Mouse (Mus musculus): ENCODE data around the gene Hmgcl. TPM values are rescaled to one million over a fixed set of nuclear protein-coding genes. Genes with fewer than 3 reads are reported as not detected.
A peak's percentile ranks its signal among the peaks of the same experiment; 100 is the strongest.

The Hmgcl gene
- 58.4 and 66.1 TPM in 2 replicates for polyA plus RNA-seq (2014; fragmentation: Nextera tagmentation; extraction: Ambion mirVana)

DNA sequence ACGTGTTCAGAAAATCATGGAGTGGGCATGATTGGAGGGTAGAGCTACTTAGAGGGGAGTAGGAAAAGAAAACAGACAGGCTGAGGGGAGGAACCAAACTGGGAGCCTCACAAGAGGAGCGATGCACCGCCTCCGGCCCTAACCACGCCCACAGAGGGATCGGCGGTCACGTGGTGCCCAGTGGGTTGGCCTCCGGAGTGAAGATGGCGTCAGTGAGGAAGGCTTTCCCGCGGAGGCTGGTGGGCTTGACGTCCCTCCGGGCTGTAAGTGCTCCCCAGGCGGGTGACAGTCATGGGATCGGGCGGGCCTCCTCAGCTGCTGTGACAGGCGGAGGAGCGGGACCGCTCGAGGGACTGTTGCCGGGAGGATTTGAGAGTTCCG, at the start of gene Hmgcl:
Hmgcl (plus strand) TSS at position 171 of the 381 bp plus-strand sequence.
- H3K27ac ChIP-seq (ENCODE audit: low read depth, low read length): peak within 1 kb of the TSS; percentile 74; the same call in 1 of the 2 replicates
- H3K4me1 ChIP-seq (ENCODE audit: control insufficient read depth, insufficient read depth, low read length): 0 out of 2 replicates have a peak, but pooled peaks cover 4% of the 10 kb centered on the region
- no peaks in the 10 kb centered on the region for H3K27me3 ChIP-seq (ENCODE audit: control insufficient read depth, insufficient read depth, low read length)
- H3K36me3 ChIP-seq (ENCODE audit: control insufficient read depth, insufficient read depth, low read length): 0 out of 2 replicates have a peak, but pooled peaks cover 3% of the 10 kb centered on the region
- H3K4me2 ChIP-seq (ENCODE audit: low read depth, low read length): peak within 1 kb of the TSS; percentile 81
- under 1% methylated on average over 23 of the region's 23 CpGs for WGBS
- ATAC-seq (ENCODE audit: low read depth): peak; percentile 91
- peak within 1 kb of the TSS; percentile 78 for H3K4me3 ChIP-seq (ENCODE audit: low read depth, low read length)
- peak within 1 kb of the TSS; percentile 75 for H3K9ac ChIP-seq (replicated peaks; ENCODE audit: low read depth, low read length)
- no peaks in the 10 kb centered on the region for H3K9me3 ChIP-seq (ENCODE audit: control insufficient read depth, low read length)

GRCm38 (mm10) chr4:135898380-135899049, 47.7 kb upstream of the Hmgcl start:
- H3K4me3 ChIP-seq (ENCODE audit: low read depth, low read length): no peak overlapping the region
- H3K36me3 ChIP-seq (ENCODE audit: control insufficient read depth, insufficient read depth, low read length): no peaks in the 10 kb centered on the region
- H3K27me3 ChIP-seq (ENCODE audit: control insufficient read depth, insufficient read depth, low read length): no peaks in the 10 kb centered on the region
- H3K4me2 ChIP-seq (ENCODE audit: low read depth, low read length): no peak overlapping the region
- no peaks in the 10 kb centered on the region for H3K4me1 ChIP-seq (ENCODE audit: control insufficient read depth, insufficient read depth, low read length)
- no peaks in the 10 kb centered on the region for H3K9me3 ChIP-seq (ENCODE audit: control insufficient read depth, low read length)
- ATAC-seq (ENCODE audit: low read depth): no peak
- 88% methylated on average over 8 of the region's 9 CpGs for WGBS
- H3K27ac ChIP-seq (ENCODE audit: low read depth, low read length): no peak overlapping the region
- no peak overlapping the region for H3K9ac ChIP-seq (replicated peaks; ENCODE audit: low read depth, low read length)

GRCm38 (mm10) chr4:135899050-135899448, 47.2 kb upstream of the Hmgcl start:
- ATAC-seq (ENCODE audit: low read depth): no peak
- H3K4me2 ChIP-seq (ENCODE audit: low read depth, low read length): no peak overlapping the region
- no peaks in the 10 kb centered on the region for H3K9me3 ChIP-seq (ENCODE audit: control insufficient read depth, low read length)
- no peak overlapping the region for H3K4me3 ChIP-seq (ENCODE audit: low read depth, low read length)
- no peaks in the 10 kb centered on the region for H3K4me1 ChIP-seq (ENCODE audit: control insufficient read depth, insufficient read depth, low read length)
- no peaks in the 10 kb centered on the region for H3K27me3 ChIP-seq (ENCODE audit: control insufficient read depth, insufficient read depth, low read length)
- WGBS: 90% methylated on average over 7 of the region's 7 CpGs
- H3K9ac ChIP-seq (replicated peaks; ENCODE audit: low read depth, low read length): no peak overlapping the region
- no peaks in the 10 kb centered on the region for H3K36me3 ChIP-seq (ENCODE audit: control insufficient read depth, insufficient read depth, low read length)
- H3K27ac ChIP-seq (ENCODE audit: low read depth, low read length): no peak overlapping the region

GRCm38 (mm10) chr4:135900008-135900407, 46.2 kb upstream of the Hmgcl start:
- ATAC-seq (ENCODE audit: low read depth): no peak
- Histone ChIP-seq H3K27ac (ENCODE audit: low read depth, low read length) (no peak overlapping the region), H3K9ac (replicated peaks; ENCODE audit: low read depth, low read length) (no peak overlapping the region), H3K4me1 (ENCODE audit: control insufficient read depth, insufficient read depth, low read length) (no peaks in the 10 kb centered on the region), H3K4me3 (ENCODE audit: low read depth, low read length) (no peak overlapping the region), H3K27me3 (ENCODE audit: control insufficient read depth, insufficient read depth, low read length) (no peaks in the 10 kb centered on the region), H3K9me3 (ENCODE audit: control insufficient read depth, low read length) (no peaks in the 10 kb centered on the region), H3K36me3 (ENCODE audit: control insufficient read depth, insufficient read depth, low read length) (no peaks in the 10 kb centered on the region), H3K4me2 (ENCODE audit: low read depth, low read length) (no peak overlapping the region)
- WGBS: 78% methylated on average over 5 of the region's 5 CpGs

GRCm38 (mm10) chr4:135902606-135903242, 43.5 kb upstream of the Hmgcl start:
- Histone ChIP-seq H3K36me3 (ENCODE audit: control insufficient read depth, insufficient read depth, low read length) (no peaks in the 10 kb centered on the region), H3K27ac (ENCODE audit: low read depth, low read length) (no peak overlapping the region), H3K4me1 (ENCODE audit: control insufficient read depth, insufficient read depth, low read length) (no peaks in the 10 kb centered on the region), H3K4me2 (ENCODE audit: low read depth, low read length) (no peak overlapping the region), H3K4me3 (ENCODE audit: low read depth, low read length) (no peak overlapping the region), H3K9me3 (ENCODE audit: control insufficient read depth, low read length) (no peaks in the 10 kb centered on the region), H3K27me3 (ENCODE audit: control insufficient read depth, insufficient read depth, low read length) (no peaks in the 10 kb centered on the region), H3K9ac (replicated peaks; ENCODE audit: low read depth, low read length) (no peak overlapping the region)
- WGBS: 90% methylated on average over 4 of the region's 4 CpGs
- no peak for ATAC-seq (ENCODE audit: low read depth)

DNA sequence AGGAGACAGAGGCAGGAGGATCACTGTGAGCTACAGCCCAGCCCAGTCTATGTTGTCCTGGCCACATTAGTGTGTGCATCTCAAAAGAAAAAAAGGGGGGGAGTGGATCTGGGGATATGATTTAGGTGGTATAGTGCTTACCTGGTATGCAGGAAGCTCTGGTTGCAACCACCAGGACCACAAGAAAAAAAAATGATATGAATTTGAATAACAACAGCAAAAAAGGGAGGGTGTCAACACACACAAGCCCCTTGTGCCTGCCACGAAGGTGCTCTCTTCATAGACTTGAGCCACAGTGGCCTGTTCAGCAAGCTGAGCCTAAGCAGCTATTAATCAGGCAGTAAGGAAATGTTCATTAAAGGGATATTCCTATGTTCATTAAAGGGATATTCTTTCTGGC, 41.4 kb upstream of the Hmgcl start:
- WGBS: 64% methylated on average over 1 of the region's 1 CpGs
- no peak overlapping the region for H3K9ac ChIP-seq (replicated peaks; ENCODE audit: low read depth, low read length)
- no peaks in the 10 kb centered on the region for H3K36me3 ChIP-seq (ENCODE audit: control insufficient read depth, insufficient read depth, low read length)
- ATAC-seq (ENCODE audit: low read depth): no peak
- H3K27me3 ChIP-seq (ENCODE audit: control insufficient read depth, insufficient read depth, low read length): no peaks in the 10 kb centered on the region
- no peaks in the 10 kb centered on the region for H3K9me3 ChIP-seq (ENCODE audit: control insufficient read depth, low read length)
- H3K4me3 ChIP-seq (ENCODE audit: low read depth, low read length): no peak overlapping the region
- H3K4me1 ChIP-seq (ENCODE audit: control insufficient read depth, insufficient read depth, low read length): no peaks in the 10 kb centered on the region
- no peak overlapping the region for H3K4me2 ChIP-seq (ENCODE audit: low read depth, low read length)
- H3K27ac ChIP-seq (ENCODE audit: low read depth, low read length): no peak overlapping the region

DNA sequence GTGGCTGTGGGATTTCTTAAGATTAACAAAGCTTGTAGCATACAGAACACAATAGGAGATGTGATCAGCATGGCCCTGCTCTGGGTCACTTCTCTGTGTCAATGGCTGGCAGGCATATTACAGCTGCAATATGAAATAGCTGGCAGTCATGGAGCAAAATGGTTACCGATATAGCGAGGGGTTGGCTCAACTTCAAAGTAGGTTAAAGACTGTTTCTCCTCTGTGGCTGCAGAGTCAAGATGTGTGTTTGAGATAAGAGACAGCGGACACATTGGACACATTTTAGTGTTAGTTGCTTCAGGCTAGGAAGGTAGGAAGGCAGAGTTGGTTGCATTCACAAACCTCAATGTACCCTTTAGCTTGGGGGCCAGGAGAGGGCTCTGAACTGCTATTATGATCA, 39.6 kb upstream of the Hmgcl start:
- no peak overlapping the region for H3K4me2 ChIP-seq (ENCODE audit: low read depth, low read length)
- H3K36me3 ChIP-seq (ENCODE audit: control insufficient read depth, insufficient read depth, low read length): no peaks in the 10 kb centered on the region
- H3K4me3 ChIP-seq (ENCODE audit: low read depth, low read length): no peak overlapping the region
- H3K9ac ChIP-seq (replicated peaks; ENCODE audit: low read depth, low read length): no peak overlapping the region
- no peaks in the 10 kb centered on the region for H3K27me3 ChIP-seq (ENCODE audit: control insufficient read depth, insufficient read depth, low read length)
- H3K27ac ChIP-seq (ENCODE audit: low read depth, low read length): no peak overlapping the region
- no peaks in the 10 kb centered on the region for H3K4me1 ChIP-seq (ENCODE audit: control insufficient read depth, insufficient read depth, low read length)
- no peak for ATAC-seq (ENCODE audit: low read depth)
- 90% methylated on average over 3 of the region's 3 CpGs for WGBS
- H3K9me3 ChIP-seq (ENCODE audit: control insufficient read depth, low read length): no peaks in the 10 kb centered on the region

GRCm38 (mm10) chr4:135909326-135910066, 36.8 kb upstream of the Hmgcl start:
- Histone ChIP-seq H3K9ac (replicated peaks; ENCODE audit: low read depth, low read length) (no peak overlapping the region), H3K4me1 (ENCODE audit: control insufficient read depth, insufficient read depth, low read length) (no peaks in the 10 kb centered on the region), H3K27me3 (ENCODE audit: control insufficient read depth, insufficient read depth, low read length) (no peaks in the 10 kb centered on the region), H3K27ac (ENCODE audit: low read depth, low read length) (no peak overlapping the region), H3K4me3 (ENCODE audit: low read depth, low read length) (no peak overlapping the region), H3K4me2 (ENCODE audit: low read depth, low read length) (no peak overlapping the region), H3K36me3 (ENCODE audit: control insufficient read depth, insufficient read depth, low read length) (no peaks in the 10 kb centered on the region), H3K9me3 (ENCODE audit: control insufficient read depth, low read length) (no peaks in the 10 kb centered on the region)
- ATAC-seq (ENCODE audit: low read depth): no peak
- 83% methylated on average over 13 of the region's 13 CpGs for WGBS

GRCm38 (mm10) chr4:135911531-135911930, 34.7 kb upstream of the Hmgcl start:
- no peaks in the 10 kb centered on the region for H3K9me3 ChIP-seq (ENCODE audit: control insufficient read depth, low read length)
- no peak overlapping the region for H3K9ac ChIP-seq (replicated peaks; ENCODE audit: low read depth, low read length)
- no peak overlapping the region for H3K4me3 ChIP-seq (ENCODE audit: low read depth, low read length)
- no peak for ATAC-seq (ENCODE audit: low read depth)
- no peaks in the 10 kb centered on the region for H3K36me3 ChIP-seq (ENCODE audit: control insufficient read depth, insufficient read depth, low read length)
- H3K4me1 ChIP-seq (ENCODE audit: control insufficient read depth, insufficient read depth, low read length): no peaks in the 10 kb centered on the region
- no peaks in the 10 kb centered on the region for H3K27me3 ChIP-seq (ENCODE audit: control insufficient read depth, insufficient read depth, low read length)
- no peak overlapping the region for H3K27ac ChIP-seq (ENCODE audit: low read depth, low read length)
- 76% methylated on average over 7 of the region's 7 CpGs for WGBS
- H3K4me2 ChIP-seq (ENCODE audit: low read depth, low read length): no peak overlapping the region
